Mouse (Mus musculus) Patski (cell line): ENCODE data around the gene Stox2. TPM values are rescaled to one million over a fixed set of nuclear protein-coding genes. Genes with fewer than 3 reads are reported as not detected.
"Not testable (repeated sequence)": the region's sequence is repeated elsewhere in the genome, so short reads cannot be mapped to it uniquely, and the experiment has no call there.

ENCODE experiments used
- ATAC-seq: fragments of 100-300 bp; one replicate; pipeline ENCODE4 v1.8.0; 2021
- CTCF ChIA-PET: fragments of 350-600 bp; sonication (Branson Sonifier 250); formaldehyde crosslinking; loops from one replicate; lab custom pipeline; 2022; ENCODE audit warnings: inconsistent platforms; lab: Charles Lee
- POLR2A ChIA-PET: fragments of 350-600 bp; sonication (Branson Sonifier 250); formaldehyde crosslinking; loops from one replicate; lab custom pipeline; 2022; ENCODE audit warnings: antibody characterized with exemption, inconsistent platforms; lab: Charles Lee
- DNase-seq: peaks from one replicate; pipeline ENCODE4 v3.0.0-alpha.2; 2011; ENCODE audit warnings: low read depth, low spot score
- H3K27me3 ChIP-seq: fragments of 371-371 bp; one replicate; pipeline ENCODE4 v1.5.1; 2021
- CTCF ChIP-seq: fragments of 100-300 bp; IDR thresholded peaks from one replicate; pipeline ENCODE4 v1.5.1; 2021
- in situ Hi-C: fragments of 300-500 bp; cut with MboI; formaldehyde crosslinking; loops from 3 replicates; pipeline ENCODE4 v1.11.1; 2018; ENCODE audit warnings: low pct_unique_long_range_greater_than_20kb, mixed read lengths
- polyA plus RNA-seq: library from polyadenylated mRNA; unstranded; gene quantifications from one replicate; pipeline ENCODE4 v1.2.3, GENCODE M21; 2021

Stox2 gene
- polyA plus RNA-seq = 14.7 TPM

- POLR2A ChIA-PET = no interaction called here
- CTCF ChIA-PET = interaction anchor here (1.1 kb wide), 1 partner anchor 10 kb away, joined by 4 read pairs; no protein-coding TSS in a partner anchor
- no peak for ATAC-seq
Measured at GRCm38 (mm10) chr8:47446312-47447046, at the start of gene Stox2. Stox2 (minus strand) TSS chr8:47446362.

GRCm38 (mm10) chr8:47495428-47495827 is 49.3 kb upstream of the Stox2 start:
- POLR2A ChIA-PET = no interaction called here
- H3K27me3 ChIP-seq = no peaks in the 10 kb centered on the region
- no peak for TF ChIP-seq CTCF
- in situ Hi-C loops = no loop called here
- ATAC-seq (no peak), DNase-seq (no peak)
- CTCF ChIA-PET = interaction anchor here (1.3 kb wide), 1 partner anchor 21 kb away, joined by 3 read pairs; no protein-coding TSS in a partner anchor

More at GRCm38 (mm10) chr8:47446312-47447046, at the start of gene Stox2:
- H3K27me3 ChIP-seq = no peaks in the 10 kb centered on the region
- in situ Hi-C loops = no loop called here
- no peak for TF ChIP-seq CTCF
- no peak for DNase-seq

- CTCF ChIA-PET = interaction anchor here (1.3 kb wide), 1 partner anchor 22 kb away, joined by 3 read pairs; no protein-coding TSS in a partner anchor
- in situ Hi-C loops = no loop called here
- TF ChIP-seq CTCF = no peak
- DNase-seq = peak; percentile 22
- POLR2A ChIA-PET = interaction anchor here (0.6 kb wide), 1 partner anchor 39 kb away, joined by 3 read pairs; no protein-coding TSS in a partner anchor
- peak; percentile 47 for ATAC-seq
- H3K27me3 ChIP-seq = no peaks in the 10 kb centered on the region
Measured at GRCm38 (mm10) chr8:47494602-47495153, 48.5 kb upstream of the Stox2 start.

DNA sequence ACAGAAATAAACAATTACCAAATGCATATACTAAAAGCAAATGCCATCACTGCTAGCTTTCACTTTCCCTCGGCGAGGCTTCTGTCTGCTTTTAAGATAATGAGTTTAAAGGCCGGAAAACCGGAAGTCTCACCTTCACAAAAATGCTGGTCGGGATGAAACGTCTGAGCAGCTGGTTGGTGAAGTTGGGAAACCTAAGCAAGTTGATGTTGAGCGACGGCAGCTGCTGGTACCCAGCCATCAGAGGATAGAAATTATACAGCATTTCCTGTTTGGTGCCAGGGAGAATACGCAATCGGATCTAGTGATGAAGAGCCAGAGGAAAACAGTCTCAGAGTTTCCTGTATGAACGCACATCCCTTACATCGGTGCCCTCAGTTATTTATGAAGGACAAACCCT is 46.9 kb upstream of the Stox2 start:
- no peak for DNase-seq
- ChIA-PET CTCF (no interaction called here), POLR2A (no interaction called here)
- H3K27me3 ChIP-seq = no peaks in the 10 kb centered on the region
- no peak for ATAC-seq
- no peak for TF ChIP-seq CTCF
- in situ Hi-C loops = no loop called here

DNA sequence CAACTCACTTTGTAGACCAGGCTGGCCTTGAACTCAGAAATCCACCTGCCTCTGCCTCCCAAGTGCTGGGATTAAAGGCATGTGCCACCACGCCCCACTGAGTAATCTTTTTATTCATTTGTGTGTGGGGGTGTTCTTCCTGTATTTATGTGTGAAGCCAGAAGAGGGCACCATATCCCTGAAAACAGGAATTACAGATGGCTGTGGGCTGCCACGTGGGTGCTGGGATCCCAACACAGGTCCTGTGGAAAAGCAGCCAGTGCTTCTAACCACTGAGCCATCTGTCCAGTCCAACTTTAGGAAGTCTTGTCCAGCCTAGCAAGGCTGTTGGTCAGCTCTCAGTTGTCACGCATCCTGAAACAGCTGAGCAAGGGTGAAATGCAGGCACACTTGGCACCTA is 41.1 kb upstream of the Stox2 start:
- CTCF ChIA-PET = no interaction called here
- no peak for TF ChIP-seq CTCF
- H3K27me3 ChIP-seq = no peaks in the 10 kb centered on the region
- DNase-seq (no peak), ATAC-seq (no peak)
- POLR2A ChIA-PET = no interaction called here
- in situ Hi-C loops = no loop called here

- ATAC-seq (no peak), DNase-seq (no peak)
- TF ChIP-seq CTCF = no peak
- ChIA-PET POLR2A (no interaction called here), CTCF (interaction anchor here (0.9 kb wide), 1 partner anchor 37 kb away, joined by 3 read pairs; no protein-coding TSS in a partner anchor)
- in situ Hi-C loops = no loop called here
- H3K27me3 ChIP-seq = no peaks in the 10 kb centered on the region
Measured at GRCm38 (mm10) chr8:47482354-47483071, 36.4 kb upstream of the Stox2 start.

- ATAC-seq = no peak
- no peak for TF ChIP-seq CTCF
- no peaks in the 10 kb centered on the region for H3K27me3 ChIP-seq
- ChIA-PET CTCF (no interaction called here), POLR2A (no interaction called here)
- DNase-seq = no peak
- in situ Hi-C loops = no loop called here
Measured at GRCm38 (mm10) chr8:47480039-47480438, 33.9 kb upstream of the Stox2 start.

DNA sequence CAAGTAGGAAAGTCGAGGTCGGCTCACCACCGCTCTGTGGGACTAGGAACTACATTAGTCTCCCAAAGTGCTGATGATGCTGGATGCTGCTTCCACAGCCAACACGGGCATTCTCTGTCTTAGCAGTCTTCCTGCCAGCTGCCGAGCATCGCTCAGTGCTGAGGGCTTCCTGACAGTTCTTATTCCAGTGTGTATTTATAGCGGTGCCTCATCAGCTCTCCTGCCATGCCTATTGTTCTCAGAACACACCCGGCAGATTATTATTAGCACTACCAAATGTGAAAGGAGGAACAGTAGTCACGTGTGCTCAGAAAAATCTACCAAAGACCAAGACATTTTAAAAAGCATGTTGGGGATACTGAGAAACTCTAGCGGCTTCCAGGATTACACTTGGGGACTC is 15.5 kb upstream of the Stox2 start:
- ChIA-PET CTCF (interaction anchor here (1.6 kb wide), 1 partner anchor 28 kb away, joined by 4 read pairs; no protein-coding TSS in a partner anchor), POLR2A (no interaction called here)
- in situ Hi-C loops = no loop called here
- ATAC-seq (no peak), DNase-seq (no peak)
- no peaks in the 10 kb centered on the region for H3K27me3 ChIP-seq
- no peak for TF ChIP-seq CTCF

DNA sequence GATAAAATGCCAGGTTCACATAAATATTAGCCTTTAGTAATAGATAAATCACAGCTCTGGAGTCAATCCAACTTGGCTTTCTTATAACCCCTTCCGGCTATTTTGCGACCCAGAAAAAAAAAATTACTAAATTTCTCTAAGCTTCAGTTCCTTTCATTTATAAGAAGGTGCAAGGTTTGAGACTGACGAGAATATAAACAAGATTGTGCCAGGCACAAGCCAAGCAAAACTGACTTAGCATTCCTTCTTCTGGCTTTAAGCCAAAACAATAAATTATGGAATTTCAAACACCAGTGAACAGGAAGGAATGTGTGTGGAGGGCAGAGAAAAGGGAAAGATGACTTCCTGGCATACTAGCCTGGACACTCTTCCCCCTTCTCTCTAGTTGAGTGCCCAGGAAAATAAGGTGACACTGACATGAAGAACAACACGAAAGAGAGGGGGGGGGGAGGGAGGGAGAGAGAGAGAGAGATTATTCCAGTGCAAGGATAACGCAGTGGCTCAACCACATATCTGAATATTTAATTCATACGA is 13.1 kb upstream of the Stox2 start:
- ATAC-seq = peak; percentile 89
- in situ Hi-C loops = no loop called here
- ChIA-PET CTCF (interaction anchor here (1.3 kb wide), 1 partner anchor 45 kb away, joined by 3 read pairs; no protein-coding TSS in a partner anchor), POLR2A (interaction anchor here (1.4 kb wide), 1 partner anchor 46 kb away, joined by 6 read pairs; no protein-coding TSS in a partner anchor)
- TF ChIP-seq CTCF = no peak
- H3K27me3 ChIP-seq = no peaks in the 10 kb centered on the region
- DNase-seq = peak; percentile 50

- TF ChIP-seq CTCF = no peak
- DNase-seq (no peak), ATAC-seq (peak; percentile 15)
- POLR2A ChIA-PET = interaction anchor here (1.4 kb wide), 1 partner anchor 45 kb away, joined by 6 read pairs; no protein-coding TSS in a partner anchor
- in situ Hi-C loops = no loop called here
- no peaks in the 10 kb centered on the region for H3K27me3 ChIP-seq
- CTCF ChIA-PET = no interaction called here
Measured at GRCm38 (mm10) chr8:47458591-47458990, 12.4 kb upstream of the Stox2 start.

- DNase-seq, ATAC-seq, H3K27me3 ChIP-seq, POLR2A ChIA-PET, in situ Hi-C loops: not testable (repeated sequence)
- CTCF ChIA-PET = interaction anchor here (1.1 to 2.0 kb wide), 3 partner anchors 8 to 16 kb away, joined by 3 to 5 read pairs (median 5); no protein-coding TSS in a partner anchor
Measured at GRCm38 (mm10) chr8:47449211-47449610, 3.0 kb upstream of the Stox2 start.
